Mouse (Mus musculus) kidney, postnatal 0 days (tissue): ENCODE data around the gene Acot11. TPM values are rescaled to one million over a fixed set of nuclear protein-coding genes. Genes with fewer than 3 reads are reported as not detected.
"Not testable (repeated sequence)": the region's sequence is repeated elsewhere in the genome, so short reads cannot be mapped to it uniquely, and the experiment has no call there.

Source experiments
- ATAC-seq: fragments of 200-750 bp; cut with Nextera tagmentation; replicated peaks from 2 replicates; pipeline ENCODE4 v1.8.0; 2017; ENCODE audit warnings: low read depth, moderate number of reproducible peaks, moderate TSS enrichment, moderate library complexity; ENCODE audit not compliant: low FRiP score
- DNase-seq: peaks from one replicate; pipeline ENCODE4 v3.0.0-alpha.2; 2016; ENCODE audit warnings: low spot score
- H3K27ac ChIP-seq: fragments of 300-500 bp; sonication (generic); 2 replicates; pipeline ENCODE4 v1.5.1; 2014; ENCODE audit warnings: mild to moderate bottlenecking
- H3K27me3 ChIP-seq: fragments of 300-500 bp; sonication (generic); 2 replicates; pipeline ENCODE4 v1.6.1; 2014; ENCODE audit warnings: low read length, mixed read lengths; ENCODE audit not compliant: insufficient read depth
- H3K36me3 ChIP-seq: fragments of 300-500 bp; sonication (generic); 2 replicates; pipeline ENCODE4 v1.6.1; 2014; ENCODE audit warnings: low read length, mixed read lengths; ENCODE audit not compliant: insufficient read depth
- H3K4me1 ChIP-seq: fragments of 300-500 bp; sonication (generic); replicated peaks from 2 replicates; pipeline ENCODE4 v1.6.1; 2014; ENCODE audit warnings: antibody characterized with exemption, low read length, mixed read lengths; ENCODE audit not compliant: insufficient read depth
- H3K4me2 ChIP-seq: fragments of 300-500 bp; sonication (generic); 2 replicates; pipeline ENCODE4 v1.6.1; 2014; ENCODE audit warnings: mild to moderate bottlenecking, low read length, moderate library complexity, mixed read lengths
- H3K4me3 ChIP-seq: fragments of 300-500 bp; sonication (generic); replicated peaks from 2 replicates; pipeline ENCODE4 v1.5.1; 2014; ENCODE audit warnings: low read depth, low read length
- H3K9ac ChIP-seq: fragments of 300-500 bp; sonication (generic); 2 replicates; pipeline ENCODE4 v1.6.1; 2014; ENCODE audit warnings: low read depth, low read length
- H3K9me3 ChIP-seq: fragments of 300-500 bp; sonication (generic); replicated peaks from 2 replicates; pipeline ENCODE4 v1.6.1; 2016; ENCODE audit warnings: low read length, inconsistent platforms, mixed read lengths
- CTCF ChIP-seq: IDR thresholded peaks from 2 replicates; pipeline ENCODE4 v1.5.1; 2016; ENCODE audit warnings: antibody characterized with exemption, low read depth, mild to moderate bottlenecking, moderate library complexity
- WGBS: fragments of 180-500 bp; shearing (Covaris S2); extraction: QIAGEN DNeasy Blood & Tissue Kit; methylation state at CpG from one replicate; pipeline ENCODE4 v1.1.7; 2014; 5-methylcytosine and 5-hydroxymethylcytosine counted together
- polyA plus RNA-seq: library from polyadenylated mRNA; unstranded; fragments of >200 nt; fragmentation: Nextera tagmentation; extraction: Ambion mirVana; gene quantifications from 2 replicates; pipeline ENCODE4 v1.2.1, GENCODE M21; 2015

Acot11 gene
- polyA plus RNA-seq, 1 experiment from 2014 or later, result 1.7 TPM

DNA sequence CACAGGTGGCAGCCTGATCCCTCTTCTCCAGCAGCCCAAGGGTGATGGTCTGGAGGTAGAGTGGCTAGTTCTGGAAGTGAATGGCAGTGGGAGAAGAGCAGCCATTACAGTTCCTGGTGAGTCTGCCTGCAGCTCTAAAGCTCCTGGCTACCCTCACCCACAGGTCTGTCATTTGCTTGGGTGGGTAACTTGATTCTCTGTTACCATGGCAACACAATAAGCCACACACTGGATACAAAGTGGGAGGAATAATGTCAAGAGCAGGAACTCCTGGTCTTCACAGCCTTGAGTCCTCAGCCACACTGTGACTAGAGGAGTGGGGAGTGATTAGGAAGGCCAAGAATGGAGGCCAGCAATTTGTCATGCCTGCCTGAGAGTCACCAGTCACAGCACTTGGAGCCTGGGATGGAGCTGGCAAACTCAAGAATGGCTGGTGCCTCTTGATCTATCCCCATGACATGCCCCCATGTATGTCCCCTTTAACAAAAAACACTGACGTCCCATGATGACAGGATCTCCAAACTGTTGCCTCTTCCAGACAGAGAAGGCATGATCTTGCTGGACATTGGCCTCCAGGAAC is 57.7 kb downstream of the Acot11 start:
- peak; percentile 37 for DNase-seq
- no peak for ATAC-seq
- Histone ChIP-seq H3K4me3 (no peak overlapping the region), H3K27ac (no peak overlapping the region), H3K4me2 (no peak overlapping the region), H3K9ac (no peak overlapping the region), H3K9me3 (no peaks in the 10 kb centered on the region), H3K4me1 (no peaks in the 10 kb centered on the region), H3K27me3 (no peaks in the 10 kb centered on the region), H3K36me3 (no peaks in the 10 kb centered on the region)
- TF ChIP-seq CTCF, result no peak
- WGBS, result 53% methylated on average over 1 of the region's 1 CpGs

GRCm38 (mm10) chr4:106745862-106746261 is 58.9 kb downstream of the Acot11 start:
- Histone ChIP-seq H3K27me3 (no peaks in the 10 kb centered on the region), H3K4me1 (no peaks in the 10 kb centered on the region), H3K4me3 (no peak overlapping the region), H3K36me3 (no peaks in the 10 kb centered on the region), H3K9ac (no peak overlapping the region), H3K9me3 (no peaks in the 10 kb centered on the region), H3K4me2 (no peak overlapping the region), H3K27ac (no peak overlapping the region)
- ATAC-seq, result no peak
- WGBS, result 79% methylated on average over 7 of the region's 7 CpGs
- TF ChIP-seq CTCF, result no peak
- DNase-seq, result no peak

GRCm38 (mm10) chr4:106737904-106738303 is 66.9 kb downstream of the Acot11 start:
- 57% methylated on average over 3 of the region's 3 CpGs for WGBS

GRCm38 (mm10) chr4:106736884-106737283 is 67.9 kb downstream of the Acot11 start:
- not testable (repeated sequence) for DNase-seq, H3K4me2 ChIP-seq, H3K4me3 ChIP-seq, H3K27ac ChIP-seq, ATAC-seq, H3K36me3 ChIP-seq, H3K27me3 ChIP-seq, H3K4me1 ChIP-seq, H3K9ac ChIP-seq, H3K9me3 ChIP-seq
- WGBS, result 87% methylated on average over 1 of the region's 1 CpGs

More at GRCm38 (mm10) chr4:106737904-106738303, 66.9 kb downstream of the Acot11 start:
- Histone ChIP-seq H3K4me2 (no peak overlapping the region), H3K27me3 (no peaks in the 10 kb centered on the region), H3K4me3 (no peak overlapping the region), H3K27ac (no peak overlapping the region), H3K9ac (no peak overlapping the region), H3K36me3 (no peaks in the 10 kb centered on the region), H3K4me1 (no peaks in the 10 kb centered on the region), H3K9me3 (no peaks in the 10 kb centered on the region)
- TF ChIP-seq CTCF, result no peak
- peak; percentile 11 for DNase-seq
- peak; percentile 59; the same call in 1 of the 2 replicates for ATAC-seq

DNA sequence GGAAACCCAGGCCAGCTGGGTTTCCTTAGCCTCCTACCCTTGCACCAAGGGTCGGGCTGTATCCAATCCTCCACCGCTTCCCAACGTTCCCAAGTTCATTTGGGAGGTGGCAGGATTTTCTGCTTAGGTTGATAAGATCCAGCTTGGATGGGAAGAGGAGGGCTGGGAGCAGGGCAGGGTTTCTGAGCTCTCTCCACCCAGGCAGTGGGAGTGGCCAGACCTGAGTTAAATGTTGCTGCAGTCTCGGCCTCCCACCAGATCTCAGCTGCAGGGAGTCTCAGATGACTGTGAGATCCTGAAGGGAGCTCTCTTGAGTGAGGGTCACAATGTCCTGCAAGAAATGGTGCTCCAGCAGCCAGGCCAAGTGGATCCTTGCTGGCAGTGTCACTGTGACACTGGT is 71.2 kb downstream of the Acot11 start, which contains the start of gene Fam151a:
Gene Fam151a (plus strand): TSS at position 254 of the 400 bp plus-strand sequence.
- no peak for TF ChIP-seq CTCF
- Histone ChIP-seq H3K27ac (no peak within 1 kb of the TSS), H3K4me3 (no peak within 1 kb of the TSS), H3K9ac (no peak within 1 kb of the TSS), H3K36me3 (no peaks in the 10 kb centered on the region), H3K27me3 (no peaks in the 10 kb centered on the region), H3K4me1 (no peaks in the 10 kb centered on the region), H3K4me2 (no peak within 1 kb of the TSS), H3K9me3 (no peaks in the 10 kb centered on the region)
- peak; percentile 86 for DNase-seq
- ATAC-seq, result peak; percentile 50
- 20% methylated on average over 4 of the region's 4 CpGs for WGBS

DNA sequence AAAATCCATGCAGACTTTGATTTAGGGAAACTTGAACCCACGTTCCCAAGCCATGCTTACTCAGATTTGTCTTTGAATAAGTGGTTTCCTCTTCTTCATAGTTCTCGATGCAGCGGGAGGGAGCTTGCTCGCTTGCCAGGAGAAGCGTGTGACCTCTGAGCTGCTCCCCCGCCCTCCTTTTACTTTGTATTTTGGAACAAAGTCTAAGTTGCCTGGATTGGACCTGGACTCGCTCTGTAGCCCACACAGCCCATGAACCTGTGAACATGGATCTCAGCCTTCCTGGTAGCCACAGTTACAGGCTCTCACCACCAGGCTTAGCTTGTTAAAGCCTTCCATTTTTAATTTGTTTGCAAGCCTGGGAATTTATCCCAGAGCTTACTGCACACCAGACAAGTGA is 74.0 kb downstream of the Acot11 start, which contains the start of gene Mroh7:
Gene Mroh7 (minus strand): TSS at position 112 of the 400 bp plus-strand sequence.
- no peaks in the 10 kb centered on the region for H3K9me3 ChIP-seq
- H3K9ac ChIP-seq, result no peak within 1 kb of the TSS
- H3K4me3 ChIP-seq, result no peak within 1 kb of the TSS
- no peaks in the 10 kb centered on the region for H3K36me3 ChIP-seq
- ATAC-seq (peak; percentile 56), DNase-seq (peak; percentile 19)
- peak; percentile 11; the same call in 1 of the 2 replicates for TF ChIP-seq CTCF
- H3K27ac ChIP-seq, result no peak within 1 kb of the TSS
- 56% methylated on average over 7 of the region's 7 CpGs for WGBS
- no peak within 1 kb of the TSS for H3K4me2 ChIP-seq
- H3K4me1 ChIP-seq, result no peaks in the 10 kb centered on the region
- no peaks in the 10 kb centered on the region for H3K27me3 ChIP-seq

GRCm38 (mm10) chr4:106720631-106721030 is 84.2 kb downstream of the Acot11 start:
- no peak for DNase-seq
- Histone ChIP-seq H3K9me3 (no peaks in the 10 kb centered on the region), H3K4me3 (no peak overlapping the region), H3K9ac (no peak overlapping the region), H3K27ac (no peak overlapping the region), H3K4me2 (no peak overlapping the region), H3K36me3 (no peaks in the 10 kb centered on the region), H3K4me1 (no peaks in the 10 kb centered on the region), H3K27me3 (no peaks in the 10 kb centered on the region)
- no peak for ATAC-seq
- no peak for TF ChIP-seq CTCF
- WGBS, result 87% methylated on average over 4 of the region's 4 CpGs
